ENCODE assay signal across 31 mouse cellular contexts in the genomic region with DNA sequence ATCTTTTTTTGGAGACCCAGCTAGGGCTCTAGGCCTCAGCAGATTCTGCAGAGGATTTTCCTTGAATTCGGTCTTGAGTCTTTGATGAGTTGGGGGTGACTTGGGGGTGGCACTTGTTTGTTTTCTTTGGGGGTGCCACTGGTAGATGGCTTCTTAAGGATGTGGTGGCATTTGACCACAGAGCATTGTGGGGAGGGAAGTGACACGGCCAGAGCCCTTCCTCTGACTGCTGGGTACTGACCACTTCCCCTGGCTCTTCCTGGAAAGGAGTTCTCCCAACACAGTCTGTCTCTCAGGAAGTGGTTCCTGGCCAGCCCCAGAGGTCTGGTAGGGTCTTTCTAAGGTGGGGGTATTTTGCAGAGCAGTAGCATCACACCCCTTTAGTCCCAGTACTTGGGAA. TPM values are rescaled to one million over a fixed set of nuclear protein-coding genes. Genes with fewer than 3 reads are reported as not detected.
A peak's percentile ranks its signal among the peaks of the same experiment; 100 is the strongest.
DNase-seq lines count a peak whose midpoint lies in the region; ATAC-seq lines count a peak whose summit lies in the region.
"Had no signal": no experiment of that assay in that cellular context is flagged by ENCODE, and none has a peak within 500 bp of the region (broad histone marks: within the 10 kb centered on the region; RNA-seq: fewer than 3 reads in every experiment).

No protein-coding gene starts in this region.

- ATAC-seq in liver, embryonic 11.5 days (replicated peaks; ENCODE audit: low FRiP score) = no peak
- no peak for ATAC-seq in liver, embryonic 12.5 days
- peak; percentile 46 for ATAC-seq in granulocyte monocyte progenitor cell, adult 5-6 weeks (replicated peaks; ENCODE audit: poor library complexity, severe bottlenecking)
- ATAC-seq in megakaryocyte progenitor cell, adult 5-6 weeks (replicated peaks; ENCODE audit: poor library complexity) = peak; percentile 26
- no peak for ATAC-seq in erythroid progenitor cell, adult 5-6 weeks (replicated peaks; ENCODE audit: low FRiP score, poor library complexity, severe bottlenecking)
- no peak for ATAC-seq in heart, embryonic 12.5 days (ENCODE audit: insufficient number of reproducible peaks, low FRiP score)
- ATAC-seq: activated CD4-positive, CD25-positive, alpha-beta regulatory T cell, adult 4 months; forebrain, postnatal 0 days; midbrain, embryonic 13.5 days had no signal

- DNase-seq in liver, embryonic 11.5 days (ENCODE audit: low spot score) = no peak
- DNase-seq in ovary, adult 18-20 months (ENCODE audit: low spot score) = no peak
- DNase-seq: adrenal gland, adult 8-10 months; cerebellum, adult 11-12 months; cerebellum, adult 9-11 months; forebrain, postnatal 0 days; gastrocnemius, postnatal 10 days; heart, postnatal 10 days; kidney, adult 2 months; kidney, postnatal 36 days; left cerebral cortex, postnatal 4 days; lung, postnatal 36 days; right cerebral cortex, adult 18-20 months; right cerebral cortex, postnatal 4 days; thymus, adult 18-20 months; thymus, postnatal 25 days had no signal

- H3K9ac ChIP-seq in liver, embryonic 11.5 days (ENCODE audit: low read depth, low read length) = 0 out of 2 replicates have a peak overlapping the region, but pooled peaks have one; percentile 23
- H3K9ac ChIP-seq in liver, embryonic 12.5 days = no peak overlapping the region
- H3K9ac ChIP-seq in heart, embryonic 12.5 days = no peak overlapping the region
- H3K9ac ChIP-seq: forebrain, embryonic 12.5 days; forebrain, postnatal 0 days; heart, embryonic 13.5 days; hindbrain, embryonic 15.5 days; midbrain, embryonic 13.5 days; neural tube, embryonic 15.5 days had no signal

- 38% methylated on average over 2 of the region's 2 CpGs for WGBS in liver, embryonic 11.5 days
- 33% methylated on average over 2 of the region's 2 CpGs for WGBS in liver, embryonic 12.5 days (ENCODE audit: insufficient replicate concordance)
- 72% methylated on average over 2 of the region's 2 CpGs for WGBS in heart, embryonic 12.5 days

- H3K4me2 ChIP-seq in liver, embryonic 11.5 days = no peak overlapping the region
- H3K4me2 ChIP-seq in liver, embryonic 12.5 days = no peak overlapping the region
- no peak overlapping the region for H3K4me2 ChIP-seq in heart, embryonic 12.5 days
- H3K4me2 ChIP-seq: forebrain, embryonic 12.5 days; heart, embryonic 13.5 days; hindbrain, embryonic 15.5 days; midbrain, embryonic 13.5 days; neural tube, embryonic 15.5 days had no signal

- H3K4me1 ChIP-seq in liver, embryonic 11.5 days (replicated peaks; ENCODE audit: control insufficient read depth, insufficient read depth, low read length) = peaks cover 72% of the 10 kb centered on the region
- peaks cover 93% of the 10 kb centered on the region for H3K4me1 ChIP-seq in liver, embryonic 12.5 days
- peaks cover 25% of the 10 kb centered on the region for H3K4me1 ChIP-seq in heart, embryonic 12.5 days (replicated peaks)
- H3K4me1 ChIP-seq: midbrain, embryonic 13.5 days had no signal

- no peak overlapping the region for H3K27ac ChIP-seq in liver, embryonic 11.5 days (ENCODE audit: low read depth, low read length)
- no peak overlapping the region for H3K27ac ChIP-seq in liver, embryonic 12.5 days
- H3K27ac ChIP-seq in heart, embryonic 12.5 days (ENCODE audit: poor library complexity, severe bottlenecking) = no peak overlapping the region
- H3K27ac ChIP-seq: forebrain, embryonic 12.5 days; heart, embryonic 13.5 days; hindbrain, embryonic 15.5 days; midbrain, embryonic 13.5 days; neural tube, embryonic 15.5 days; stomach, postnatal 0 days had no signal

- no peaks in the 10 kb centered on the region for H3K9me3 ChIP-seq in liver, embryonic 11.5 days (ENCODE audit: control insufficient read depth, low read length)
- H3K9me3 ChIP-seq in liver, embryonic 12.5 days (replicated peaks) = no peaks in the 10 kb centered on the region
- H3K9me3 ChIP-seq in heart, embryonic 12.5 days (replicated peaks) = no peaks in the 10 kb centered on the region
- H3K9me3 ChIP-seq: forebrain, embryonic 12.5 days; heart, embryonic 13.5 days; hindbrain, embryonic 10.5 days; hindbrain, embryonic 15.5 days; midbrain, embryonic 13.5 days; neural tube, embryonic 15.5 days had no signal

- no peaks in the 10 kb centered on the region for H3K27me3 ChIP-seq in liver, embryonic 11.5 days (replicated peaks; ENCODE audit: control insufficient read depth, insufficient read depth, low read length)
- no peaks in the 10 kb centered on the region for H3K27me3 ChIP-seq in liver, embryonic 12.5 days (replicated peaks)
- H3K27me3 ChIP-seq in heart, embryonic 12.5 days (replicated peaks) = peaks cover 32% of the 10 kb centered on the region
- H3K27me3 ChIP-seq: hindbrain, embryonic 15.5 days; midbrain, embryonic 13.5 days; neural tube, embryonic 15.5 days had no signal

- no peaks in the 10 kb centered on the region for H3K36me3 ChIP-seq in liver, embryonic 11.5 days (ENCODE audit: control insufficient read depth, insufficient read depth, low read length)
- no peaks in the 10 kb centered on the region for H3K36me3 ChIP-seq in liver, embryonic 12.5 days
- H3K36me3 ChIP-seq in heart, embryonic 12.5 days = no peaks in the 10 kb centered on the region
- H3K36me3 ChIP-seq: forebrain, embryonic 12.5 days; heart, embryonic 13.5 days; hindbrain, embryonic 10.5 days; hindbrain, embryonic 15.5 days; midbrain, embryonic 13.5 days; neural tube, embryonic 15.5 days had no signal

- no peak overlapping the region for H3K4me3 ChIP-seq in liver, embryonic 11.5 days (ENCODE audit: low read depth, low read length)
- no peak overlapping the region for H3K4me3 ChIP-seq in liver, embryonic 12.5 days
- no peak overlapping the region for H3K4me3 ChIP-seq in heart, embryonic 12.5 days
- H3K4me3 ChIP-seq: erythroblast, embryonic 14.5 days; forebrain, embryonic 12.5 days; heart, embryonic 13.5 days; hindbrain, embryonic 10.5 days; hindbrain, embryonic 15.5 days; layer of hippocampus, adult 2 months; midbrain, embryonic 13.5 days; neural tube, embryonic 15.5 days had no signal

RNA-seq across cellular contexts. Expression of a gene that starts 54.2 kb away (rescaled TPM):
- 5.4 and 7.0 TPM in 2 replicates for polyA plus RNA-seq in liver, embryonic 11.5 days (2014; fragmentation: Nextera tagmentation; extraction: Ambion mirVana)
- polyA plus RNA-seq in liver, embryonic 12.5 days (2016; fragmentation: Nextera tagmentation; extraction: Ambion mirVana) = 4.6 and 6.0 TPM in 2 replicates
- 74.9 and 86.6 TPM in 2 replicates for total RNA-seq in granulocyte monocyte progenitor cell, adult 5-6 weeks (2014; fragmentation: Nextera tagmentation)
- total RNA-seq in granulocyte monocyte progenitor cell, adult 5-6 weeks (2017) = 48.3 and 49.8 TPM in 2 replicates
- 61.4 and 74.2 TPM in 2 replicates for total RNA-seq in megakaryocyte progenitor cell, adult 5-6 weeks (2015)
- total RNA-seq in megakaryocyte progenitor cell, adult 5-6 weeks (2017) = 49.6 and 59.1 TPM in 2 replicates
- 10.8 and 13.0 TPM in 2 replicates for total RNA-seq in erythroid progenitor cell, adult 5-6 weeks (2015; ENCODE audit: low replicate concordance)
- 6.1 and 6.3 TPM in 2 replicates for total RNA-seq in erythroid progenitor cell, adult 5-6 weeks (2017; ENCODE audit: low replicate concordance)
- 2.7 and 2.8 TPM in 2 replicates for polyA plus RNA-seq in heart, embryonic 12.5 days (2016; fragmentation: Nextera tagmentation; extraction: Ambion mirVana)

Comparison
In these comparisons a context has a peak if more than half of its experiments do, and no peak if none do; other contexts are left out.
1. ATAC-seq: peak in granulocyte monocyte progenitor cell, adult 5-6 weeks (single experiment) and megakaryocyte progenitor cell, adult 5-6 weeks (single experiment); none in liver, embryonic 11.5 days (single experiment), liver, embryonic 12.5 days (single experiment), erythroid progenitor cell, adult 5-6 weeks (single experiment) and heart, embryonic 12.5 days (single experiment).